Mouse (Mus musculus): ENCODE results near the gene Spag9. TPM values are rescaled to one million over a fixed set of nuclear protein-coding genes. Genes with fewer than 3 reads are reported as not detected.

The Spag9 gene
- polyA plus RNA-seq, 1 experiment: 62.4 TPM

DNA sequence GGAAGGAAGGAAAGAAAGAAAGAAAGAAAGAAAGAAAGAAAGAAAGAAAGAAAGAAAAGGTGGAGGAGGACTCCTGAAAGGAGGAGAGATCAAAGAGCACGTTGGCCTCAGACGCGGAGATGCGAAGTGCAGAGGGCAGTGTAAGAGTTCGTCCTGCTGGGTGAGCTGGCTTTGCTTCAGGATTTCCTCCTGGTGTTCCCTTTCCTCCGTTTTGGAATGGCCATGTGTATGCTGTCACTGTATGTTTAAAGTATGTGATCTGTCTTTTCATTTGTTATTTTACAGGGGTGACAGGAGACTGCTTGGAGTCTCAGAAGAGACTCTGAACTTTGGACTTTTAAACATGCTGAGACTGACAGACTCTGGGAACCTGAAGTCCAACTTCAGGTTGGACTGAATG, 34.4 kb upstream of the Spag9 start:
- Histone ChIP-seq H3K27ac (ENCODE audit: insufficient read depth, low read depth, low read length) (no peak overlapping the region), H3K4me1 (ENCODE audit: control insufficient read depth, insufficient read depth, low read length) (peaks cover 34% of the 10 kb centered on the region), H3K4me3 (ENCODE audit: insufficient read depth, low read length) (no peak overlapping the region)
- TF ChIP-seq CTCF (IDR thresholded peaks at IDR 0.05; ENCODE audit: low read depth, low read length) (no peak), POLR2A (IDR thresholded peaks at IDR 0.05; ENCODE audit: borderline replicate concordance, low read depth, low read length) (no peak)

DNA sequence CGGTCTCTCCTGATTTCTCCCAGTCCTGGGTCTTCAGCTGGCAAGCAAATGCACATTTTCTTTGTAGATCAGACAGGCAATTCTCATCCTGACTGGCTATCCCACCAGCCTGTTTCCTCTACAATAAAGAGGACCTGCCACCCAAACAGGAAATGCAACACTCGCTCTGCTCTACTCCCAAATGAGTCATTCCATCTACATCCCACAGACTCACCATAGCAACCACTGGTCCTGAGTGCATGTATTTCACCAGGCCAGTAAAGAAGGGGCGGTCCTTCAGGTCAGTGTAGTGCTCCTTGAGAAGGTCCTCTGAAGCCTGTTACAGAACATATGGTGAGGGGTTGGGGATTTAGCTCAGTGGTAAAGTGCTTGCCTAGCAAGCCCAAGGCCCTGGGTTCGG, 32.9 kb upstream of the Spag9 start:
- TF ChIP-seq CTCF (IDR thresholded peaks at IDR 0.05; ENCODE audit: low read depth, low read length): no peak
- TF ChIP-seq POLR2A (IDR thresholded peaks at IDR 0.05; ENCODE audit: borderline replicate concordance, low read depth, low read length): no peak
- Histone ChIP-seq H3K4me1 (ENCODE audit: control insufficient read depth, insufficient read depth, low read length) (peaks cover 29% of the 10 kb centered on the region), H3K27ac (ENCODE audit: insufficient read depth, low read depth, low read length) (0 out of 2 replicates have a peak overlapping the region, but pooled peaks have one; percentile 19), H3K4me3 (ENCODE audit: insufficient read depth, low read length) (no peak overlapping the region)

DNA sequence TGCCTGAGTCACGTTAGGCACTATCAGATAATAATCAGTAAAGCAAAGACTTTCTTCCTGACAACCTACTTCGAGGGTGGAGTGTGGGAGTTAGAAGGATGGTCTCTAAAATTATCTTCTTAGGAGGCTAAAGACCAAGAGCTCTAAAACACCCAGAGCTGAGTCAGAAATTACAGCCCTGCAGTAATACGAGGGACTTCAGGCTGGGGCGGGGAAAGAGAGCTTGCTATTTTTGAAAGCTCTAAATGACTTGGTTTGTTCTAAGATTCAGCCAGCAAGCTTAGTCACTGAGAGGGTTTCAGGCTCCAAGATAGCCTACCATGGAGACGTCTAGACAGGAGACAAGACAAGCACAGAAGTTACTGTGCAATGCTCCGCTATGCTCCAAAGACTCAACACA, 30.5 kb upstream of the Spag9 start:
- no peak overlapping the region for H3K27ac ChIP-seq (ENCODE audit: insufficient read depth, low read depth, low read length)
- TF ChIP-seq CTCF (IDR thresholded peaks at IDR 0.05; ENCODE audit: low read depth, low read length) (no peak), POLR2A (IDR thresholded peaks at IDR 0.05; ENCODE audit: borderline replicate concordance, low read depth, low read length) (no peak)
- H3K4me3 ChIP-seq (ENCODE audit: insufficient read depth, low read length): no peak overlapping the region
- peaks cover 33% of the 10 kb centered on the region for H3K4me1 ChIP-seq (ENCODE audit: control insufficient read depth, insufficient read depth, low read length)

DNA sequence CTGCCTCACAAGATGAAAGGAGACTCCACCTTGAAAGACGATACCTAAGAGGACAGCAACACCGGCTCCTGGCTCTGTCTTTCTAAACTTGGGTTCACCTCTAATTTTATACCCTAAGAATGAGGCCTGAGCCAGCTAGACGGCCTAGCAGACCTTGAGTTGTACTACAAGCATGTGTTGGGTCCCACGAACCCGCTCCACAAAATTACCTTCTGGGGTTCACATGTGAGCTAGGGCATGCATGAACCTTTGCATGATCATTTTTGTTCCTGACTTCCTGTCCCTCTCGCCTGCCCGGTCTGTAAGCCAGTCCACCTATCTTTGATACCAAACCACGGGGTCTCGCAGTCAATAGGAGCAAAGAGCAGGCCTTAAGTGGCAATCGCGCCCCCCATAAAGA, 28.5 kb upstream of the Spag9 start:
- Histone ChIP-seq H3K4me3 (ENCODE audit: insufficient read depth, low read length) (peak overlapping the region; percentile 80), H3K27ac (ENCODE audit: insufficient read depth, low read depth, low read length) (peak overlapping the region; percentile 42), H3K4me1 (ENCODE audit: control insufficient read depth, insufficient read depth, low read length) (peaks cover 31% of the 10 kb centered on the region)
- TF ChIP-seq POLR2A (IDR thresholded peaks at IDR 0.05; ENCODE audit: borderline replicate concordance, low read depth, low read length) (no peak), CTCF (IDR thresholded peaks at IDR 0.05; ENCODE audit: low read depth, low read length) (no peak)

DNA sequence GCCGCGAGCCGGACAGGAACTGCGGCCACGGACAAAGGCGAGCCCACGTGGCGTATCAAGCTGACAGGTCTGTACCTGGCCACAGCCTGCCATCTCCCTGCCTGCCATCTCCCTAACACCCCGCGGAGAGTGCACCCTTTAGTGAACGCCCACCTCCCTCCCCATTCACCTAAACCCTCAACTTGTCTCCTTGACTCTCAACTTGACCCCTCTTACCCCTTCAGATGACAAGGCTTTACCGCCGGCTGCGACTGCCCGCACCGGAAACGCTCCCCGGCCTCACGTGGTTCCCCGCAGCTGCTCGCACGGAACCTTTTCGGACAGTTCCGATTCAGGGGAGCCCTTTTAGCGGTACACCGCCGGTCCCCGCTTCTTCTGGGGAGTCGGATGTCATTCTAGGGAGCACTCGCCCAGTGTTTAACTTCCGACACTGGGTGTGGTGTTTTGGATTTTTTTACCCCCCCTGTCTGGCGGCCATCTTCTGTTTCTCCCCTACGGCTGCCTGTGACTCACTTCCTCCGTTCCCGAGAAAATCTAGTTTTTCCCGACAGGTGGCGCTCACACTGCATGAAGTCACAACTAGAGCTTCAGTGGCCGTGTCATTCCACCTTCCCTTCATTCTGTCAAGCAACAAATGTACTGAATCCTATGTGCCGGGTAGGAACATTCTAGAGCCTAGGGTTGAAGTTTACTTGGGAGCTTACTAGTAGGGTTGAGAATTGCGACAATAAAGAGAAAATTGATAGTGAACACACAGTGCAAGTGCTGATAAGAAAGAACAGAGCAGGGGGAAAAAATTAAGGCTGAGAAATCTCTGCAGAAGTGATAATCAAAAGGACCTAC, 27.7 kb upstream of the Spag9 start, which contains the start of the genes Gm20390 and Nme1:
TSS of gene Gm20390 (minus strand) at position 289 of the 843 bp plus-strand sequence.
TSS of gene Nme1 (minus strand) at position 517 of the 843 bp plus-strand sequence.
- peaks cover 24% of the 10 kb centered on the region for H3K4me1 ChIP-seq (ENCODE audit: control insufficient read depth, insufficient read depth, low read length)

DNA sequence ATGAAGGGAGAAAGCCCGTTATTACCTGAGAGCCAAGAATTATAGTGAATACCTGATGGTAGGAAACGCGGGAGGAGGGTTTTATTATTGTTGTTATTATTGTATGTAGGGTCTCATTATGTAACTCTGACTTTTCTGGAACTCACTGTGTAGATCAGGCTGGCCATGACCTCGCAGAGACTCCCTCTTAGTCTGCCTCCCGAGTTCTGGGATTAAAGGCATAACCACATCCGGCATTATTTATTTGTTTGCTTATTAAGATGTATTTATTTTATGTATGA, 27.1 kb upstream of the Spag9 start:
- Histone ChIP-seq H3K27ac (ENCODE audit: insufficient read depth, low read depth, low read length) (peak overlapping the region; percentile 32; the same call in 1 of the 2 replicates), H3K4me3 (ENCODE audit: insufficient read depth, low read length) (peak overlapping the region; percentile 23; the same call in 1 of the 2 replicates), H3K4me1 (ENCODE audit: control insufficient read depth, insufficient read depth, low read length) (peaks cover 18% of the 10 kb centered on the region)
- TF ChIP-seq POLR2A (IDR thresholded peaks at IDR 0.05; ENCODE audit: borderline replicate concordance, low read depth, low read length) (no peak), CTCF (IDR thresholded peaks at IDR 0.05; ENCODE audit: low read depth, low read length) (no peak)

More for the DNA sequence above, 27.7 kb upstream of the Spag9 start, which contains the start of the genes Gm20390 and Nme1:
- no peak for TF ChIP-seq POLR2A (IDR thresholded peaks at IDR 0.05; ENCODE audit: borderline replicate concordance, low read depth, low read length)
- peak; percentile 48 for TF ChIP-seq CTCF (IDR thresholded peaks at IDR 0.05; ENCODE audit: low read depth, low read length)
- Histone ChIP-seq H3K27ac (ENCODE audit: insufficient read depth, low read depth, low read length) (peak within 1 kb of the TSS; percentile 42), H3K4me3 (ENCODE audit: insufficient read depth, low read length) (peak within 1 kb of the TSS; percentile 80)

DNA sequence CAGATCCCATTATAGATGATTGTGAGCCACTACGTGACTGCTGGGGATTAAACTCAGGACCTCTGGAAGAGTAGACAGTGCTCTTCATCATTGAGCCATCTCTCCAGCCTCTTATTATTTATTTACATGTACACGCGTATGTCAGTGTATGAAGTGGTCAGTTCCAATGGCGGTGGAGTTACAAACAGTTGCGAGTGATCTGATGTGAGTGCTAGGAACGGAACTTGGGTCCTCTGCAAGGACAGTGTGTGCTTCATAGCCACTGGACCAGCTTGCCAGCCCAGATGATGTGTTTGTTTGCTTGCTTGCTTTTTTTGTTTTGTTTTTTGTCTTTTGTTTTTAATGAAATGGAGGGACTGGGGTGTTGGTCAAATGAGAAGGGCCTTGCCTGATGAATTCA, 26.7 kb upstream of the Spag9 start:
- no peak overlapping the region for H3K4me3 ChIP-seq (ENCODE audit: insufficient read depth, low read length)
- peaks cover 16% of the 10 kb centered on the region for H3K4me1 ChIP-seq (ENCODE audit: control insufficient read depth, insufficient read depth, low read length)
- H3K27ac ChIP-seq (ENCODE audit: insufficient read depth, low read depth, low read length): no peak overlapping the region
- TF ChIP-seq CTCF (IDR thresholded peaks at IDR 0.05; ENCODE audit: low read depth, low read length) (no peak), POLR2A (IDR thresholded peaks at IDR 0.05; ENCODE audit: borderline replicate concordance, low read depth, low read length) (no peak)

DNA sequence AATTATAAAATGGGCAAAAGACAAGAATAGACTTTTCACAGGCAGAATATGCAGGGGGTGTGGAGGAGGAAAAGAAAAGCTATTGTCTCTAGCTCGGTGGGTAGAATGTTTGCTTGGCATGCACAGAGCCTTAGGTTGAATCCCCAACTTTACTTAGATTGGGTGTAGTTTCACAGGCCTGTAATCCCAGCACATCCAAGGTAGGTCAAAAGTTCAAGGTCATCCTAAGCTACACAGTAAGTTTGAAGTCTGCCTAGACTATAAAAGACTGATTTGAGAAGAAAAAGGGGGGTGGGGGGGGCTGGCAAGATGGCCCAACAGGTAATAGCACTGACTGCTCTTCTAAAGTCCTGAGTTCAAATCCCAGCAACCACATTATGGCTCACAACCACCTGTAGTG, 26.1 kb upstream of the Spag9 start:
- TF ChIP-seq CTCF (IDR thresholded peaks at IDR 0.05; ENCODE audit: low read depth, low read length) (no peak), POLR2A (IDR thresholded peaks at IDR 0.05; ENCODE audit: borderline replicate concordance, low read depth, low read length) (no peak)
- Histone ChIP-seq H3K4me1 (ENCODE audit: control insufficient read depth, insufficient read depth, low read length) (peaks cover 16% of the 10 kb centered on the region), H3K27ac (ENCODE audit: insufficient read depth, low read depth, low read length) (no peak overlapping the region), H3K4me3 (ENCODE audit: insufficient read depth, low read length) (no peak overlapping the region)

DNA sequence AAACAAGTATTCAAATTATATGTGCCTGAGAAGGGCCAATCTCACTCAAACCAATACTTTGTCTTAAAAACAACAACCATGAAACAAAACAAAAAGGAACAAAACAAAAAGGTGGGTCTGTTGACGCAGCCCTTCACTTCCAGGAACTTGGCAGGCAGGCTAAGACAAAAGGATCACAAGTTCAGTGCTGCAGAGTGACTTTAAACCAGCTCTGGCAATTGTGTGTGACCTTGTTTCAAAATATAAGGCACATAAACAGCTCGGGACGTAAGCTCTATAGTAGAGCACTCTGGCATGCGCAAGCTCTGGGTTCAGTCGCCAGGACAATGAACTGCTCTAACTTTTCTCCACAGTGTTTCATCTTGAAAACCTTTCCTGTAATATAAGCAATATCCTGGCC, 22.9 kb upstream of the Spag9 start:
- no peak overlapping the region for H3K27ac ChIP-seq (ENCODE audit: insufficient read depth, low read depth, low read length)
- no peak overlapping the region for H3K4me3 ChIP-seq (ENCODE audit: insufficient read depth, low read length)
- peaks cover 5% of the 10 kb centered on the region; the same call in 1 of the 2 replicates for H3K4me1 ChIP-seq (ENCODE audit: control insufficient read depth, insufficient read depth, low read length)
- TF ChIP-seq POLR2A (IDR thresholded peaks at IDR 0.05; ENCODE audit: borderline replicate concordance, low read depth, low read length) (no peak), CTCF (IDR thresholded peaks at IDR 0.05; ENCODE audit: low read depth, low read length) (no peak)

DNA sequence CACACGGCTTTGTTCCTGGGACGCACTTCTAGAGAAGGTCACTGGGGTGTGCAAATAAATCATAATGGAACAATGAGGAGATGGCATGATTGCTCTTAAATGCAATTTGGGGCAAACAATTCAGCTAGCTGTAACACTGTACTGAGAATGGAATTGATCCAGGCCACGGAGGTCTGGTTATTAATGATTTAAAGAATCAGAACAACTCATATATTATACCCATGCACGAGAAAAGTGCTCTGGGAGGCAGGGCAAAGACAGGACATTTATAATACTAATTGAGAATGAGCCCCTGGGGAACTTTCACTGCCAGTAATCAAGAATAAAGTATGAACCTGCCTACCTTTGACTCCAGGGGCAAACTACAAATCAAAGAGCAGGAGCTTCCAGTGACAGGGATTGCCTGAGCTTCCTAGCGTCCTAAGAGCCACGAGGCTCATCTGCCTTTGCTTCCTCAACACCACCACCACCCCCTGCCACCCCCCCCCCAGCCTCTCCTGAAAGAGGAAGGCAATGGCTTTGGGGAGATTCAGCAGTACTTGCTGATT, 16.3 kb upstream of the Spag9 start:
- H3K4me3 ChIP-seq (ENCODE audit: insufficient read depth, low read length): no peak overlapping the region
- no peak for TF ChIP-seq CTCF (IDR thresholded peaks at IDR 0.05; ENCODE audit: low read depth, low read length)
- TF ChIP-seq POLR2A (IDR thresholded peaks at IDR 0.05; ENCODE audit: borderline replicate concordance, low read depth, low read length): no peak
- H3K27ac ChIP-seq (ENCODE audit: insufficient read depth, low read depth, low read length): peak overlapping the region; percentile 32; the same call in 1 of the 2 replicates
- peaks cover 11% of the 10 kb centered on the region for H3K4me1 ChIP-seq (ENCODE audit: control insufficient read depth, insufficient read depth, low read length)

All from bone marrow macrophage, adult 2 months (primary cell).